Mouse (Mus musculus) monocyte, adult 5-6 weeks (primary cell): Measurements from ENCODE around the gene 3110082I17Rik. TPM values are rescaled to one million over a fixed set of nuclear protein-coding genes. Genes with fewer than 3 reads are reported as not detected.

Experiments
- ATAC-seq: fragments of 153-309, 156-312 bp; replicated peaks from 2 replicates; pipeline ENCODE4 v1.8.0; 2017; ENCODE audit warnings: mild to moderate bottlenecking; ENCODE audit not compliant: low TSS enrichment, insufficient number of reproducible peaks, severe bottlenecking, poor library complexity, low FRiP score
- total RNA-seq: library from RNA; stranded (forward); fragments of 200-1000, 200-491, 200-594 nt; gene quantifications from 3 replicates; pipeline ENCODE4 v1.2.3, GENCODE M21; 2017

The 3110082I17Rik gene
- total RNA-seq, 1 experiment from 2014 or later = 45.2 TPM

- ATAC-seq = no peak
Measured at GRCm38 (mm10) chr5:139459938-139460337, 389 bp downstream of the 3110082I17Rik start.

GRCm38 (mm10) chr5:139457241-139457640 is 3.1 kb downstream of the 3110082I17Rik start:
- no peak for ATAC-seq

GRCm38 (mm10) chr5:139455166-139455565 is 5.2 kb downstream of the 3110082I17Rik start:
- ATAC-seq = no peak

- no peak for ATAC-seq
Measured at GRCm38 (mm10) chr5:139453031-139453430, 7.3 kb downstream of the 3110082I17Rik start.

GRCm38 (mm10) chr5:139449926-139450325 is 10.4 kb downstream of the 3110082I17Rik start:
- no peak for ATAC-seq

- ATAC-seq = 0 out of 2 replicates have a peak, but pooled peaks have one; percentile 11
Measured at GRCm38 (mm10) chr5:139449161-139449791, 11.1 kb downstream of the 3110082I17Rik start.

- no peak for ATAC-seq
Measured at GRCm38 (mm10) chr5:139448025-139448424, 12.3 kb downstream of the 3110082I17Rik start.

GRCm38 (mm10) chr5:139445258-139445657 is 15.1 kb downstream of the 3110082I17Rik start:
- ATAC-seq = no peak

GRCm38 (mm10) chr5:139442962-139443361 is 17.4 kb downstream of the 3110082I17Rik start:
- no peak for ATAC-seq

- ATAC-seq = no peak
Measured at GRCm38 (mm10) chr5:139442428-139442827, 17.9 kb downstream of the 3110082I17Rik start.

GRCm38 (mm10) chr5:139441726-139442018 is 18.7 kb downstream of the 3110082I17Rik start:
- no peak for ATAC-seq

GRCm38 (mm10) chr5:139440926-139441725 is 19.2 kb downstream of the 3110082I17Rik start:
- no peak for ATAC-seq

GRCm38 (mm10) chr5:139440451-139440850 is 19.9 kb downstream of the 3110082I17Rik start:
- ATAC-seq = no peak

- no peak for ATAC-seq
Measured at GRCm38 (mm10) chr5:139438440-139438839, 21.9 kb downstream of the 3110082I17Rik start.

GRCm38 (mm10) chr5:139437769-139438168 is 22.6 kb downstream of the 3110082I17Rik start:
- no peak for ATAC-seq

GRCm38 (mm10) chr5:139434940-139435339 is 25.4 kb downstream of the 3110082I17Rik start:
- ATAC-seq = no peak

- ATAC-seq = no peak
Measured at GRCm38 (mm10) chr5:139433842-139434568, 26.3 kb downstream of the 3110082I17Rik start.

- no peak for ATAC-seq
Measured at GRCm38 (mm10) chr5:139432747-139433508, 27.4 kb downstream of the 3110082I17Rik start.

- ATAC-seq = no peak
Measured at GRCm38 (mm10) chr5:139432333-139432732, 28.0 kb downstream of the 3110082I17Rik start.
